Mouse (Mus musculus): ENCODE measurements around the gene Fundc1.
"Not testable (repeated sequence)": the region's sequence is repeated elsewhere in the genome, so short reads cannot be mapped to it uniquely, and the experiment has no call there.

Gene Fundc1

DNA sequence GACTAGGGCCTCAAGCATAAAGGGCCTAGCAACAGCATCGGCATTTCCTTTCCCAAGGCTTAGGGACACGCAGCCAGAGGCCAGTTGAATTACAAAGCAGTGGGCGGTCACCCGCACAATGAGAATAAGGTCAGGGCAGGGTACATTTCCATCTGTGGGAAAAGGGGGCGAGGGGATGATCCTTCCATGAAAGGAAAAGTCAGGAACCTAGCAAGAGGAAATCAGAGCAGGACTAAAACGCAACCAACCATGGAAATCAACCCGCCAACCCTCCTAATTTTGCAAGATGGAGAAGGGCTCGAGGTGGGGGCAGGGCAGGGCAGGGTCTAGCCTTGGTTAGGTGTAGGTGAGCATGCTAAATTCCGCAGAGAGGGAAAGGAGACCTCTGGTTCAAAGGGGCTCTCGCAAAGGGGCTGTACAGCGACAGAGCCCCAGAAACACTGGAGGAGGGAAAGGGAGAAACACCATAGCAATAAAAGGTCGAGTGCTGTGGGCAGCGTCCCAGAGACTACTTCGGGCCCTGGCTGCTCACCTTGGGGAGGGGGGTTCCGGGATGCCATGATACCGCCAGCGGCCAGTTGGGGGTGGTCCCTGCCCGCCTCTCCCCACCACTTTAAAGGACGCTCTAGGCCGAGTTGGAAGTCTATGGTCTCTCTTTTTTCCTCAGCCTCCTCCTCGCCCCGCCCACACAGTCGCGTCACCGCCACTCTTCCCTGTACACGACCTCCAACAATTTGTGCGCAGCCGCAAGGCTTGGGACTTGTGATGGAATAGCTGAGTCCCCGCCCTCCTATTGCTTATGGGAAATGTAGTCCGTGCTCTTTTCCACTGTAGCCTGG lies at the start of gene Fundc1:
Gene Fundc1 (minus strand): TSS at position 705 of the 839 bp plus-strand sequence.
- peak; percentile 89 for DNase-seq (ENCODE audit: low read depth, low spot score)

DNA sequence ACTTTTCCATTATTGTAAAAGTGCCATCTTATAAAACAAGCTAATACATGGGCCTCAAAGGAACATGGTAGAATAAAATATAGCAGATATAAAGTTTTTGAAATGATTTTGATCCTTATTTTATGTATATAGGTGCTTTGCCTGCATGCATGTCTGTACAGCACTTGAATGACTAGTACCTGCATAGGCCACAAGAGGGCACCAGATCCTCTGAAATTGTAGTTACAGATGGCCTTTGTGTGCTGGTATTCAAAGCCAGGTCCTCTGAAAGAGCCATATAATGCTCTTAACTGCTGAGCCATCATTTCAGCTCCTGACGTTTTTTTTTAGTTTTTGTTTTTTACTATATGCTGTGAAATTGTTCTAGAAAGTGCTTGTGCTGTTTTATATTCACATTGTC lies 39.1 kb upstream of the Fundc1 start:
- DNase-seq (ENCODE audit: low read depth, low spot score): no peak

DNA sequence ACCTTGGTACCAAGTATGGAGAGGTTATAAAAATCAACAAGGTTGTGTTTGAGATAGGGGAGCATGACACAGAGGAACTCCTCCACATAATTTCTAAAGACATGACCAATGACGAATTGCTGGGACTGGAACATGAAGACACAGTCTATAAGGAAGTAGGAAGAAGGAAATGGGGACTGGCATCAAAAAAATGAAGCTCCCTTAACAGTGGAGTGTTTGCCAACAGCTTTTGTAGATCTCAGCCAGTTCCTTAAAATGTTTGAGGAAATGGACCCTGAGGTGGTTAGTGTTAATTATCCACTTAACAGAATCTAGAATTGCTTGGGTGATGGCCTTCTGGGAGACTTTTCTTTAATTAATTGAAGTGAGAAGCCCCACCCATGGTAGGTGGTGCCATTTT lies 36.6 kb upstream of the Fundc1 start:
- no peak for DNase-seq (ENCODE audit: low read depth, low spot score)

DNA sequence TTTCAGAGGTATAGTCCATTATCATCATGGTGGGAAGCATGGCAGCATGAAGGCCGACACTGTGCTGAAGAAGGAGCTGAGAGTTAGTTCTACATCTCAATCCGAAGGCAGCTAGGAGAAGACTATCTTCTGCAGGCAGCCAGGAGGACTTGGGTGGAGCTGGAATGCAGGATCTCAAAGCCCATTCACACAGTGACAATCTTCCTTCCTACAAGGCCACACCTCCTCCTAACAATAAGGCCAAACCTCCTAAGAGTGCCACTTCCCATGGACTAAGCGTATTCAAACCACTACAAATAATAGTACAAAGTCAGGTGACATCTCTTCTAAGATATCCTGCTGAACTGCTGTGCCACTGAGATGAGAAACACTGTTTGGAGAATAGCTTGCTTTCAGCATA lies 35.5 kb upstream of the Fundc1 start:
- no peak for DNase-seq (ENCODE audit: low read depth, low spot score)

DNA sequence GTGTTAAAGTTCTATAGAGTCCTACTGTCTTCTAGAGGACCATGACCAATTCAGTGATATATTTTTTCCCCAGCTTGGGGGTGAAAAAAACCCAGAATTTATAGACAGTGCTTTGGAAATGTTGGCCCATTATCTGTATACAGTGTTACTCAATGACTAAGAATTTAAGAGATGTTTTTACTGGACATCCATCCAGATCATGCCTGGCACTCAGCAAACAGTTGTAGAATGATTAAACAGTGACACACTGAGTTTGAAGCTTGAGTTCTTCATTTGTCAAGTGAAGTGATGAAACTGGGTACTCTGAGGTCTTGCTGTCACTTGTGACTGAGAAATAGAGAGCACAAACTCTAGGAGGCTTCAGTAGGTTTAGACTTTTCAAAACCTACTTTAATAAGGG lies 21.2 kb upstream of the Fundc1 start:
- no peak for DNase-seq (ENCODE audit: low read depth, low spot score)

DNA sequence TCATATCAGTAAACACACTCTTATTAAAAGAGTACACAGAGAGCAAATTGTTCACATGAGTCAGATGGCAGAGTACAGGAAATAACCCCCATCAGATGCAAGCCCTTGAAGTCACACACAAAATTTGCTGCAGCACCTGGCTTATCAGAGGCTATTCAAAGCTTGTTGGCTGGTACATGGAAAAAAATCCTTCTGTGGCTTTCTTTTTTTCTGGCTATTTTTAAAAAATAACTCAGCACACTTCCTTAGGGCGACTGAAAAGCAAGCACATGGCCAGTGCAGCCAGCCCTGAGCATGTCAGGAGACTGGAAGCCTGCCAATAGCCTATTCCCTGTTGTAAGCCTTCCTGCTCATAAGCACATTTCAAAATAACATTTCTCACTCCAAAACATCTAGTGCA lies 18.6 kb upstream of the Fundc1 start:
- DNase-seq (ENCODE audit: low read depth, low spot score): peak; percentile 70

DNA sequence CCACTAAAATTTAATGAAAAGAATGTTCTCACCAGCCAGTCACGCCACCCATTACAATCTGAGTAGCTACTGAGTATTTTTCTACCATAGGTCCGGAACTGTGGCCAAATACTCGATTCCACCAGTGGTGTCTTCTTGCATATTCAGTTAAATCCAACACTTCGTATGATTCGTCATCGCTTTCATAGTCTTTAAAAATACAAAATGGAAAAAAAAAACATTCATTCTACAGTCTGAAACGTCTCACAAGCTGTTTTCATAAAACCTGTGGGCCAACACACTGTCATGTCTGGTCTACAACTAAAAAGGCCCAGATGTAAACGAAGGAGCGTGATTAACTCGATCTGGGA lies 879 bp downstream of the Fundc1 start:
- no peak for DNase-seq (ENCODE audit: low read depth, low spot score)

DNA sequence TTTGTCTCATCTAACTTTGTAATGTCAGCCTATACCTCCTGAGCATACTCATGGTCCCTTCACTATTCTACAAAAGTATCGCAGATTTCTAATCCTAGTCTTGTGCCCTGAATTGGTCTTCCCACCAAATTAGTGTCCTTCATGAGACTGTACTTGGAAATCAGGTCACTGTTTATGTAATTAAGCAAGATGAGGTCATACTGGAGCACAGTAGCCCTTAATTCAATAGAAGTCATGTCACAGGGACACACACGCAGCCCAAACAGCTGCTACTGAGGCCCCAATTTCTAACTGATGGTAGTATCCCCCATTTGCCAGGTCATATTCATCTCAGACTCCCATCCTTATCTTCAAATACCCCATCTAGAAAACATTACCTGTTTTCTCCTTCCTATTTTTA lies 3.5 kb downstream of the Fundc1 start:
- DNase-seq (ENCODE audit: low read depth, low spot score): no peak

DNA sequence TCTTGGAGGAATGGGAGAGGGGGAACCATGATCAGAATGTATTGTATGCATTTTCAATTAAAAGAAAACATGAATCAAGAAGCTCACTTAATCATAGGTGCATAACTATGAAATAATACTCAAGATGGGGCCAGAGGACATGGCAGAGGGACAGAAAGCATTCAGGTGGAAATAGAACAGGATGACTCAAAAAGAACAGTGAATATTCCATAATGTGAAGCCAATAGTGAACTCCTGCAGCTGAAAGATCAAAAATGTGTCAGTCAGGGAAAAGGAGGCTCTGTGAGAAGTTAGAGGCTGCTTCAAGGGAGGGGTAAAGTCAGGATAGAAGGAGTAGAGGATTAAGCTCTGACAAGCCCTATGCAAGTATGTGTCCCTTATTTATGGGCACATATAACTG lies 6.4 kb downstream of the Fundc1 start:
- DNase-seq (ENCODE audit: low read depth, low spot score): no peak

DNA sequence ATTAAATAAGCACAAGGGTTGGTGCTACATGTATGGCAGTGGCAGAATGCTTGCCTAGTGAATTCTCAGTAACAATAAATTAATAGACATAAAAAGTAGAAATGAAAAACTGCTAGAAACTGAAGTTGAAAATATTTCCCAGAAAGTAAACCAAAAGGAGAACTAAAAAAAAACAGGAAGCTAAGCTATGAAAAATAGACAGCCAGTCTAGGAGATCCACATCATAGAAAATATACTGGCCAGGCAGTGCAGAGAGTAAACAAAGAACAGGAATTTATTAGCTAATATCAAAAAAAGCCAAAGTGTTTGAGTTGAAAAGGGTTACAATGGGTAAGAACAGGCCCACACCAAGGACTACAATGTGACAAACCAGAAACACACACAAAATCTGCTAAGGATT lies 7.4 kb downstream of the Fundc1 start:
- no peak for DNase-seq (ENCODE audit: low read depth, low spot score)

DNA sequence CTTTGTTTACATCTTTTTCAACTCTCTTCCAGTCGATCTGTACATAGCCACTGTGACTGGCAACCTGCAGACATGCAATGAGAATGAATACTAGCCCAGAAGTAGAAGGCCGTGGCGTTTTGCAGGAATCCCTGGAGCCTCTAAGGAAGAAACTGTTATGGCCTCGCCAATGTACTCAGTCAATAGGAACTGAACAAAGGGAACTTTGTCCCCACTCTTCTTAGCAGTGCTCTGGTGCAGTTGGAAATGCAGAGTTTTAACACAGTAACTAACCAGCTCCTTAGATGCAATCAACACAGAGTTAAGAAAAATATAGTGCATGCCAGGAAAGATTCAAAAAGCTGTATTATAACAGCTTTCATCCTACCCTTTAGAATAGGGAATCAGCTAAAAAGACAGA lies 13.4 kb downstream of the Fundc1 start:
- no peak for DNase-seq (ENCODE audit: low read depth, low spot score)

DNA sequence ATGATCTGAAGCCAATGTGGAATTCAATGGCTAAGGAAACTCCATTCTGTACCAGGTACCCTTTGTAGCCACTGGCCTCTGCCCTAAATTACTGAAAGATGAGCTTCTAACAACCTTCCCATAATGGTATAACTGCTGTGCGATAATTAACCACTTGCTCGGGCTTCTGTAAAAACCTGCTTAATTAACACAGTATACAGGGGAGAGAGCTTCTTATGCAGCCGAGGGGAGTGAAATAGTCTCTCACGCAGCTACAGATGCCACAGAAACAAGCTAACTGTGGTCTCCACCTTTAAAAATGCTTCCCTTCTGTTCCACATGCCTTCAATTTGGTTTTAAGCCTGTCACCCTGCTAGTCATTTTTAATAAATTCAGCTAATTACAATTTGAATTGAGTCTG lies 17.6 kb downstream of the Fundc1 start:
- DNase-seq (ENCODE audit: low read depth, low spot score): no peak

DNA sequence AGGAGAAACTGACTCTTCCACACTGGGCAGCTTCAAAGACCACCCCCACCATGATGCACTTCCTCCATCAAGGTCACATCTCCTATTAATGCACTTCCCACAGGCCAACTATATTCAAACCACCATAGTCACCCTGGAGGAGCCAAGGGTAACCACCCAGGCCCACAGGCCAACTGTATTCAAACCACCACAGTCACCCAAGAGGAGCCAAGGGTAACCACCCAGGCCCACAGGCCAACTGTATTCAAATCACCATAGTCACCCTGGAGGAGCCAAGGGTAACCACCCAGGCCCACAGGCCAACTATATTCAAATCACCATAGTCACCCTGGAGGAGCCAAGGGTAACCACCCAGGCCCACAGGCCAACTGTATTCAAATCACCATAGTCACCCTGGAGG lies 20.5 kb downstream of the Fundc1 start:
- DNase-seq (ENCODE audit: low read depth, low spot score): not testable (repeated sequence)

DNA sequence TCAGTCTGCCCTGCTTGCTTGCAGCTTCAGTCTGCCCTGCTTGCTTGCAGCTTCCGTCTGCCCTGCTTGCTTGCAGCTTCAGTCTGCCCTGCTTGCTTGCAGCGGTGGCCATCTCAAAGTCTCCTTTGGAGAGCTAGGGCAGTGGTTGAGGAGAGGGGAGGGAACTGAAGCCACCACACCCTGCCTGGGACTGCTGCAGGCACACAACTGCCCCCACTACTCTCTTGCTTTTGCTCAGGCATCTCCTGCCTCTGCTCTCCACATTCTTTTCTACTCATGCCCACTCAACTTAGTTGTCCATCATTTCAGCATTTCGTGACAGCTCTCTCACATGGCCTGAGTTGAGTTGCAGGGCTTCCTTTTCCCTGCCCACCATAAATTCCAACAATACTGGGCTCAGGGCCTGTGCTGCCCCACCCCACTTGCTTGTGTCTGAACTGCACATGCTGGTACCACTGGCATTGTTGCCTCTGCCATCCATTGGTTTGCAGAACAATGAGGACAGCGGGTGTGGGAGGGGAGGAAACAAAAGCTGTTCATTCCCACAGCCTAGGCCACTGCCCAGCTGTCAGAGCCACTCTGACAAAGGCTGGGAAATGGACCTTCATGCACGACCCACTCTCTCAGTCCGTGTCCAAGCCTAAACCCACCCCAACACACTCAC lies 24.9 kb downstream of the Fundc1 start:
- no peak for DNase-seq (ENCODE audit: low read depth, low spot score)

DNA sequence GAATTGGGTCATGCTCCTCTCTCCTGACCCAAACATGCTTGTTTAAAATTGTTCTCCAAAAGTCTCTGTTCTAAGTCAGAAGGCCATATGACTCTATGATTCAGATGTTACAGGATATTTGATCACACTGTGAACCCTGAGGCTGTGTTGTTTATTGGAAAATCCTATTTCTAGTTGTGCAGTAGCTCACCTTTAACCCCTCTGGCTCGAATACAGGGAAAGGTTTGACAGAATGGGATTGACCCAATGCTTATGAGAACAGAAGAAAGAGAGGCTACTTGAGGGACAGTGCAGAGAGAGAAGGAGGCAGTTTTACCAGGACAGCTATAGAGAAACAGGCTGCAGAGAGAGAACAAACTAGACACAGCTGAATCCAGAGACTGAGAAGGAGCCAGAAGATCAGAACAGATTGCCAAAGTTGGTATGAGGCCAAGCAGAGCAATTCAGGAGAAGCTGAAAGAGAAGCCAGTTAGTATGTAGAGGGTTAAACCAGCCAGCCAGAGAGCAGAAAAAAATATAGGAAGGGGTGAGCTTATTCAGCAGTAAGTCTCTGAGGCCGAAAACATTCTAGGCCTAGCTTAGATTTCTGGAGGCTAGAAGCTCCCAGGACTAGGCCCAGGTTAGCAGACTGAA lies 27.1 kb downstream of the Fundc1 start:
- DNase-seq (ENCODE audit: low read depth, low spot score): peak; percentile 2

DNA sequence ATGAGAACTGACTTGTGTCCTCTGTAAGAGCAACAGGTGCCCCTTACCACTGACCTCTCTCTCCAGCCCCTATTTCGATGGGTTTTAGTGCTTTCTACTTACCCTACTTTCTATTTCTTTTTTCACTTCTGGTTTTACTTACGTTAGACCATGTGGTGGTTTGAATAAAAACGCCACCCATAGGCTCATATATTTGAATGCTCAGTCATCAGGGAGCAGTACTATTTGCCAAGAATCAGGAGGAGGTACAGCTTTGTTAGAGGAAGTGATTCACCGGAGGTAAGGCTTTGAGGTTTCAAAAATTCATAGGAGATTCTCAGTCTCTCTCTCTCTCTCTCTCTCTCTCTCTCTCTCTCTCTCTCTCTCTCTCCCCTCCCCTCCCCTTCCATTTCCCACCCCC lies 34.4 kb downstream of the Fundc1 start:
- no peak for DNase-seq (ENCODE audit: low read depth, low spot score)

DNA sequence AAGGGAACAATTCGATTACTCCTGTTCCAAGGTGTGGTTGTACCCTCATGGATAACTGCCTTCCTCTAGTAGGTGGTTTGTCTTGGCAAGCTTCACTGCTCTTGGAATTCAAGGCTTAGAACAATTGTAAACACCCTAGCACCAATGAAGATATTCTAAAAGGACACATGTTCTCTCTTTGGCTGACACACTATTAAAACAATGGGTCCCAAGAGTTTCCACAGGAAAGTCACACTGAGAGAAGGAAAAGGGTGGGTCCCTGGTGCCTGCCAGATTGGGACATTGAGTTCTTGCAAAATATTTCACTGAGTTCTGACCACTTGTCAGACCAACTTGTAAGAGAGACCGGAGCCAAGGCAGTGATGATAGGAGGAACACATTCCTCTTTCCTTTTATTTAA lies 45.1 kb downstream of the Fundc1 start:
- peak; percentile 31 for DNase-seq (ENCODE audit: low read depth, low spot score)

DNA sequence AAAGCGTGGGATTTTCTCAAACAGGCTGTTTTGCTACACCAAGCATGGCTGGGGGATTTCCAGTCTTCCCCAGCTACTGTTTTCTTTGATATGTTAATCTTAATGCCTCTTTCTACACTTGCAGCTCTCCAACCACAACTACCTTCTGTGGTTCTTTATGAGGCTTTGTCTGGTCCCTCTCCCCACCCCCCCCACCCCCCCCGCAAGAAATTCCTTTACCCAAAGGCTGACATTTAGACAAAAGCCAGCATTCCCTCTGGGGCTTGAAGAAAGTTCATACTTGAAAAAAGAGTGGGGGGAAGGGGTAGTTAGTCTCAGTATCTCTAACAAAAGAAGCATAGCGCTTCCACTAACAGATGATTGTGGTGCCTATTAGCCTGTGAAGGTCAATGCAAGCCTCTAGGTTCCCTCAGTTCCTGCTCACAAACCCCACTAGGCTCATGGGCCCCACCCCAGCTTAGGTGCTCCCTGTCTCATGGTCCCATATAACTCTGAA lies 50.9 kb downstream of the Fundc1 start:
- DNase-seq (ENCODE audit: low read depth, low spot score): no peak

DNA sequence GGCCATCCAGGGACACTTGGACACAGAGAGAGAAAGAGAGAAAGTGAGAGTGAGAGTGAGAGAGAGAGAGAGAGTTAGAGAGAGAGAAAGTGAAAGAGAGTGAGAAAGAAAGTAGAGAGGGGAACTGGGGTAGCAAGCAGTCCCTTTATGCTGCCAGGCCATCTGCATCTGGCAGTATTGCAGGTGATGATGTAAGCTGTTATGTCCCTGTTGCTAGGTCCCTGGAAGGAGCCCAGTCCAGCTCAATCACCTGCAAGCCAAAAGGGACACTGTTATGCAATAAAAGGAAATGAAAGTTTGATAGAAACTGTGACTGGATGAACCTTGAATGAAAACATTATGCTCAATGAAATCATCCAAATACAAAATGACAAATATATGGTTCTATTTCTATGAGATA lies 52.0 kb downstream of the Fundc1 start:
- DNase-seq (ENCODE audit: low read depth, low spot score): peak; percentile 70

DNA sequence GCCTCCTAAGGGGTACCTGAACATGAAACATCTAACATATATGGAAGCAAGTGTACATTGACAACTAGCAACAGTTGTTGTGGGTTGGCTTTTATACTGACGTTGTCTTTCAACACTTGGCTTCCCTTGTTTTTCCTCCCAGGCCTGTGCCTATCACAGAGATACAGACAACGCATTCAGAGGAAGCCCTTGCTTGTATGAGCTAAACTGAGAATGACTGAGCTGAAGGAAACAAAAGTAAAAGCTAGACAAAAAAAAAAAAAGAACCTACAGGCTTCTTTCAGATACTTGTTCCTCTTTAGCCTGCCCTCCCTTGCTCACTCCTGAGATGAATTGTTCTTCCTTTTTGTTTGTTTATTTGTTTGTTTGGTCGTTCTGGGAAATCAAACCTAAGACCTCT lies 58.1 kb downstream of the Fundc1 start:
- DNase-seq (ENCODE audit: low read depth, low spot score): no peak

DNA sequence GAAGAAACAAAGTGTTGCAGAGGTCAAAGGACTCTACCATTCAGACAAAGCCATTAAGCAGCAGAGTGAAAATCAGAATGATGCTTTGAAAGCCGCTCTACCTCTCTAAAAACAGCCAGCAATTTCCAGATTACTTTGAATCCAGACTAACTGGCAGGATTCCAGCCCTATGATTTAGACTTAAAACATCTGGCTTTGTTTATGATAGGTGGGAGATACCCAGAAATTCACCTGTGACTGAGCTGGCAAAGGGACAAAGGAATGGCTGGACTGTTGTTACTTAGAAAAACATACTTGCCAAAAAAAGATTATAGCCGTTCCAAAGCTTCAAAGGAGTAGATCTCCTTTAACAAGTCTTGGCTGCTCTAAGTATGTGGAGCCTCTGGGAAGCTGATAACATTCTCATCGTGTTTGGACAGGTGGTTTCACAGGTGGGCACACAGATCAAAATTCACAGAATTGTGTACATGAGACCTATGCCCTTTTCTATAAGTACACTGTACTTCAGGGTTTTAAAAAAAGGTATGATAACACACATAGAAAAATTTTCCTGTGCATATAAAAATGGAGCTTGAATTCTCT lies 60.0 kb downstream of the Fundc1 start:
- no peak for DNase-seq (ENCODE audit: low read depth, low spot score)
